Mouse (Mus musculus) embryonic facial prominence, embryonic 15.5 days (tissue): Measurements from ENCODE around the gene Mast2. TPM values are rescaled to one million over a fixed set of nuclear protein-coding genes. Genes with fewer than 3 reads are reported as not detected.
A peak's percentile ranks its signal among the peaks of the same experiment; 100 is the strongest.

Source experiments
- ATAC-seq: fragments of 200-750 bp; cut with Nextera tagmentation; 2 replicates; pipeline ENCODE4 v1.8.0; 2017; ENCODE audit warnings: low read depth, moderate TSS enrichment; ENCODE audit not compliant: insufficient number of reproducible peaks, low FRiP score, low TSS enrichment
- H3K27ac ChIP-seq: fragments of 300-500 bp; sonication (generic); replicated peaks from 2 replicates; pipeline ENCODE4 v1.5.1; 2015; ENCODE audit warnings: mild to moderate bottlenecking, inconsistent platforms
- H3K27me3 ChIP-seq: fragments of 300-500 bp; sonication (generic); 2 replicates; pipeline ENCODE4 v1.6.1; 2015; ENCODE audit warnings: inconsistent platforms
- H3K36me3 ChIP-seq: fragments of 300-500 bp; sonication (generic); 2 replicates; pipeline ENCODE4 v1.6.1; 2015; ENCODE audit warnings: mild to moderate bottlenecking, inconsistent platforms
- H3K4me1 ChIP-seq: fragments of 300-500 bp; sonication (generic); 2 replicates; pipeline ENCODE4 v1.6.1; 2015; ENCODE audit warnings: inconsistent platforms
- H3K4me2 ChIP-seq: fragments of 300-500 bp; sonication (generic); replicated peaks from 2 replicates; pipeline ENCODE4 v1.6.1; 2015; ENCODE audit warnings: mild to moderate bottlenecking, inconsistent platforms
- H3K4me3 ChIP-seq: fragments of 300-500 bp; sonication (generic); replicated peaks from 2 replicates; pipeline ENCODE4 v1.5.1; 2015; ENCODE audit warnings: mild to moderate bottlenecking, inconsistent platforms
- H3K9ac ChIP-seq: fragments of 300-500 bp; sonication (generic); 2 replicates; pipeline ENCODE4 v1.6.1; 2015; ENCODE audit warnings: inconsistent platforms
- H3K9me3 ChIP-seq: fragments of 300-500 bp; sonication (generic); replicated peaks from 2 replicates; pipeline ENCODE4 v1.6.1; 2016; ENCODE audit warnings: inconsistent platforms
- WGBS: fragments of 180-500 bp; shearing (Covaris S2); methylation state at CpG from one replicate; pipeline ENCODE4 v1.1.7; 2015; 5-methylcytosine and 5-hydroxymethylcytosine counted together
- polyA plus RNA-seq: library from polyadenylated mRNA; unstranded; fragments of >200 nt; fragmentation: Nextera tagmentation; extraction: Ambion mirVana; gene quantifications from 2 replicates; pipeline ENCODE4 v1.2.1, GENCODE M21; 2015

Mast2 gene
- polyA plus RNA-seq, 1 experiment from 2014 or later: 17.9 TPM

GRCm38 (mm10) chr4:116336294-116336693, 127.7 kb downstream of the Mast2 start:
- WGBS: 78% methylated on average over 1 of the region's 1 CpGs
- no peak for ATAC-seq

DNA sequence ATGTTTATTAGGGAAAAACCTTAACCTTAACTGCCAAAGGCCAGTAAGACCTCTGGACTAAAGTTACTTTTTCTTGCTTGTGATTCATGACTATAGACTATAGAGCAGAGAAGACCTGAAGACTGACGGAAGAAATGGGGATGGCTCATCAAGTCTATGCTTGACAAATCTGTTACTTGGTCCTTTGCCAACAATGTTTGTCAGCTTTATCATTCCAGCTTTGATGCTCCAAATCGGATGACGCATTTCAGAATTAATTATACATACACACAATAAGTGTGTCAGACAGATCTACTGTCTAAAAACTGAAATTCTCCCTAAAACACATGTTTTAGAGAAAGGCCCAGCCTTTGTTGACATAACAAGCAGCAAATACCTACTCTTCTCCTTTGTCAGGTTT, 134.7 kb downstream of the Mast2 start:
- no peak for ATAC-seq
- no peak overlapping the region for H3K27ac ChIP-seq
- no peaks in the 10 kb centered on the region for H3K9me3 ChIP-seq
- WGBS: 72% methylated on average over 3 of the region's 3 CpGs
- no peak overlapping the region for H3K4me2 ChIP-seq
- no peaks in the 10 kb centered on the region for H3K27me3 ChIP-seq
- H3K36me3 ChIP-seq: peaks cover 25% of the 10 kb centered on the region
- H3K9ac ChIP-seq: no peak overlapping the region
- H3K4me3 ChIP-seq: no peak overlapping the region
- no peaks in the 10 kb centered on the region for H3K4me1 ChIP-seq

More at GRCm38 (mm10) chr4:116336294-116336693, 127.7 kb downstream of the Mast2 start:
- no peak overlapping the region for H3K4me3 ChIP-seq
- H3K9ac ChIP-seq: no peak overlapping the region
- no peaks in the 10 kb centered on the region for H3K4me1 ChIP-seq
- H3K4me2 ChIP-seq: no peak overlapping the region
- no peaks in the 10 kb centered on the region for H3K9me3 ChIP-seq
- no peaks in the 10 kb centered on the region for H3K36me3 ChIP-seq
- H3K27me3 ChIP-seq: no peaks in the 10 kb centered on the region
- H3K27ac ChIP-seq: no peak overlapping the region

GRCm38 (mm10) chr4:116322127-116322526, 141.9 kb downstream of the Mast2 start:
- peaks cover 62% of the 10 kb centered on the region for H3K36me3 ChIP-seq

GRCm38 (mm10) chr4:116317575-116317974, 146.4 kb downstream of the Mast2 start:
- Histone ChIP-seq H3K9me3 (no peaks in the 10 kb centered on the region), H3K27ac (no peak overlapping the region), H3K36me3 (peaks cover 63% of the 10 kb centered on the region), H3K27me3 (no peaks in the 10 kb centered on the region), H3K4me3 (no peak overlapping the region), H3K9ac (no peak overlapping the region), H3K4me2 (no peak overlapping the region), H3K4me1 (no peaks in the 10 kb centered on the region)
- 89% methylated on average over 4 of the region's 4 CpGs for WGBS
- no peak for ATAC-seq

More at GRCm38 (mm10) chr4:116322127-116322526, 141.9 kb downstream of the Mast2 start:
- ATAC-seq: no peak
- Histone ChIP-seq H3K4me2 (no peak overlapping the region), H3K9me3 (no peaks in the 10 kb centered on the region), H3K27me3 (no peaks in the 10 kb centered on the region), H3K27ac (no peak overlapping the region), H3K9ac (no peak overlapping the region), H3K4me3 (no peak overlapping the region), H3K4me1 (no peaks in the 10 kb centered on the region)
- WGBS: 92% methylated on average over 6 of the region's 6 CpGs

DNA sequence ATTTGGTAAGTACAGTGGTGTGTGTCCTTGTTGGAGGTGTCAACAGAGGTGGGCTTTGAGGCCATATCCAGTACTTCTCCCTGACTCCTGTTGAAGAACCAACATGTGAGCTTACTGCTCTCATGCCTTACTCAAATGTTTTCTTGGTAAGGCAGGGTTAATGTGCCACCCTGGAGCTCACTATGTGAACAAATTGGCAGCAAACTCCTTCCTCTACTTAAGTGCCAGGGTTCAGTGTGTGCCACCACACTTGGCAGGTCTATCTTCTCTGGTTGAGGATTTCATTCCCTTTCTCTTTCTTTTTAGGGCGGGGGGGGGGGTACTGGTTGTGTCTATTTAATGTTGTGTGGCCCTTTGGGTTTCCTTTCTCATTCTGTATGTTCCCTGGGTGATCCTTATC, 159.4 kb downstream of the Mast2 start:
- Histone ChIP-seq H3K9ac (no peak overlapping the region), H3K4me3 (no peak overlapping the region), H3K27me3 (no peaks in the 10 kb centered on the region), H3K9me3 (no peaks in the 10 kb centered on the region), H3K36me3 (peaks cover 44% of the 10 kb centered on the region), H3K4me2 (no peak overlapping the region), H3K4me1 (no peaks in the 10 kb centered on the region), H3K27ac (no peak overlapping the region)
- no peak for ATAC-seq
- 17% methylated on average over 1 of the region's 1 CpGs for WGBS

DNA sequence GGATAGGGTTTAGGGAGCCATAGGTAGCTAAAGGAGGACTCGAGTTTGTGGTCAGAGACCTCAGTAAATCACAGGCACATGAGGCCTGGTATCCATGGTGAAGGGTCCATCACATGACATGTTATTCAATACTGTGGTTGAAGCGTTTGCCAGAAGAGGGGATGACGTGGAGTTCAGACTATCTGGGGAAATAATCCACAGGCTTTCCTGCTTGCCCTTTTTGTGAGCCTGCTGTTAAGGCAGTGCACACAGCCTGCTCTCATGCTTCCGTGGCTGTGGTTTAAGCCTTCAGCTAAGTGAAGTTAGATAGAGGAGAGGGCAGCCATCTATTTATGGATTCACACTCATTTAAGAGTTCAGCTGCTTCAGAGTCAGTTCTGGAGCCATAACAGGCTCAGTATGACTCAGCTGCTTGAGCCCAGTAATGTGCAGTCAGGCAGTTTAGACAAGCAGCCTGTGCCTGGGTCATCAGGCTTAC, 163.1 kb downstream of the Mast2 start:
- no peaks in the 10 kb centered on the region for H3K27me3 ChIP-seq
- peaks cover 24% of the 10 kb centered on the region for H3K36me3 ChIP-seq
- peak; percentile 73 for ATAC-seq
- no peaks in the 10 kb centered on the region for H3K9me3 ChIP-seq
- H3K4me3 ChIP-seq: no peak overlapping the region
- H3K4me2 ChIP-seq: no peak overlapping the region
- 42% methylated on average over 4 of the region's 4 CpGs for WGBS
- no peaks in the 10 kb centered on the region for H3K4me1 ChIP-seq
- H3K9ac ChIP-seq: no peak overlapping the region
- peak overlapping the region; percentile 60; the same call in 1 of the 2 replicates for H3K27ac ChIP-seq

DNA sequence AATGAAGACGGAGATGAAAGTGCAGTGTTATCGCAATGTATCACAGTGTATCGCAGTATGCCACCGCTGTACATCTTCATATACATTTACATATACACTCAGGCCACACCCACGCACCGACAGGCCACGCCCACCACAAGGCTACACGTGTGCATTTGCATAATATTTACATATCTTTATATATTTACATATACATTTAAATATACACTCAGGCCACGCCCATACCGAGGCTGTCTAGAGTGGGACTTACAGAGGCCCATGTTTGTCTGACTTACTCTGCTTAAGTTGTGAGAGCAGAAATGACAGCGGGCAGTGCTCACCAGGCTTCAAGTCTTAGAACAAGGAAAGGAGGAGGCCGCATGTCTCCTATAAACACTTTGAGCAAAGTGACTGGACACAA, 170.7 kb downstream of the Mast2 start:
- Histone ChIP-seq H3K36me3 (peaks cover 50% of the 10 kb centered on the region), H3K4me1 (no peaks in the 10 kb centered on the region), H3K9ac (no peak overlapping the region), H3K9me3 (no peaks in the 10 kb centered on the region), H3K4me3 (no peak overlapping the region), H3K27ac (no peak overlapping the region), H3K4me2 (no peak overlapping the region), H3K27me3 (no peaks in the 10 kb centered on the region)
- WGBS: 84% methylated on average over 12 of the region's 12 CpGs
- no peak for ATAC-seq

- Histone ChIP-seq H3K4me1 (no peaks in the 10 kb centered on the region), H3K27ac (no peak overlapping the region), H3K9ac (no peak overlapping the region), H3K4me3 (no peak overlapping the region), H3K36me3 (peaks cover 59% of the 10 kb centered on the region), H3K4me2 (no peak overlapping the region), H3K9me3 (no peaks in the 10 kb centered on the region), H3K27me3 (no peaks in the 10 kb centered on the region)
- no peak for ATAC-seq
- 92% methylated on average over 6 of the region's 6 CpGs for WGBS
These were observed 172.4 kb downstream of the Mast2 start for GRCm38 (mm10) chr4:116291561-116291960.

DNA sequence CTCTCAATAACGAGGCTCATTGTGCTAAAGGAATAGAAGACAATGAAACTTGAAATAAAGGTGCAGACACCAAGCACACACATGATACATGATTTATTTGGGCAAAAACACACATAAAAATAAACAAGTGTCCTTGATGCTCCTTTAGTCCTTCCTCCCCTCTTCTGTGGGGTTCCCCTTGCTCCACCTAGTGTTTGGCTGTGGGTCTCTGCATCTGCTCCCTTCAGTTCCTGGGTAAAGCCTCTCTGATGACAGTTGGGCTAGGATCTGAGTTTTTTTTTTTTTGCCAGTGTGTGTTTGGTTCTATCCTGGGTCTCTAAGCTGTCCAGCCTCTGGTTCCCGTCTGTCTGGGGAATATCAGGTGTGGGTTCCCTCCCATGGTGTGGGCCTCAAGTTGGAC, 181.8 kb downstream of the Mast2 start:
- 86% methylated on average over 2 of the region's 2 CpGs for WGBS
- H3K9ac ChIP-seq: no peak overlapping the region
- H3K27ac ChIP-seq: no peak overlapping the region
- no peak for ATAC-seq
- H3K4me3 ChIP-seq: no peak overlapping the region
- H3K4me1 ChIP-seq: no peaks in the 10 kb centered on the region
- no peaks in the 10 kb centered on the region for H3K9me3 ChIP-seq
- H3K36me3 ChIP-seq: peaks cover 35% of the 10 kb centered on the region
- no peaks in the 10 kb centered on the region for H3K27me3 ChIP-seq
- no peak overlapping the region for H3K4me2 ChIP-seq

DNA sequence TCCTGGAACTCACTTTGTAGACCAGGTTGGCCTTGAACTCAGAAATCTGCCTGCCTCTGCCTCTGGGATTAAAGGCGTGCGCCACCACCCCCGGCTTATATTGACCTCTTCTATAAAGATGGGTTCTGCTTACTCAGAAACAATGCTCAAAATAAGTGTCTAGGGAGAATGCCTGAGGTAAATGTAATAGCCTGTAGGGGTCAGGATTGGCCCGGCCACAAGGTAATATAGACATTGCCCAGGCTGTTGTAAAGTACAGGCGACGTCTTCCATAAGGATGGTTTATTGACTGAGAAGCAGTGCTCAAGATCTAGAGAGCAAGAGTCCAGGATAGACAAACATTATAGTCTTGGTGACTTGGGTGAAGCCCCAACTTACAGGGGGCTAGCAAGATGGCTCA, 195.8 kb downstream of the Mast2 start:
- Histone ChIP-seq H3K9ac (no peak overlapping the region), H3K36me3 (peaks cover 22% of the 10 kb centered on the region)

More for the DNA sequence above, 195.8 kb downstream of the Mast2 start:
- no peak for ATAC-seq
- H3K27ac ChIP-seq: no peak overlapping the region
- H3K27me3 ChIP-seq: no peaks in the 10 kb centered on the region
- no peak overlapping the region for H3K4me2 ChIP-seq
- H3K4me3 ChIP-seq: no peak overlapping the region
- H3K4me1 ChIP-seq: no peaks in the 10 kb centered on the region
- H3K9me3 ChIP-seq: no peaks in the 10 kb centered on the region
- WGBS: 95% methylated on average over 6 of the region's 6 CpGs
